In genomic region chr12:69446085-69446467, GRCm38 (mm10) we compare ENCODE assay signal across 8 mouse cellular contexts.
DNase-seq lines count a peak whose midpoint lies in the region; ATAC-seq lines count a peak whose summit lies in the region.

No protein-coding gene starts in this region.

- peak overlapping the region; percentile 49 for H3K4me2 ChIP-seq in heart, embryonic 14.5 days (ENCODE audit: low read length)
- H3K4me2 ChIP-seq in heart, embryonic 16.5 days (ENCODE audit: low read depth, low read length), result peak overlapping the region; percentile 53

- H3K27me3 ChIP-seq in heart, embryonic 14.5 days (ENCODE audit: control insufficient read depth, insufficient read depth, low read length), result no peaks in the 10 kb centered on the region
- H3K27me3 ChIP-seq in heart, embryonic 16.5 days (ENCODE audit: control insufficient read depth, insufficient read depth, low read length), result no peaks in the 10 kb centered on the region
- H3K27me3 ChIP-seq in midbrain, embryonic 10.5 days (ENCODE audit: low read depth, poor library complexity, severe bottlenecking), result no peaks in the 10 kb centered on the region

- H3K27ac ChIP-seq in heart, embryonic 14.5 days (replicated peaks in 1 of 2; ENCODE audit: control insufficient read depth in 1 of 2, insufficient read depth in 1 of 2, low read depth in 2 of 2, low read length in 2 of 2), result peak overlapping the region; percentile 36 to 66; a peak in 2 of 4 replicates
- peak overlapping the region; percentile 84 for H3K27ac ChIP-seq in heart, embryonic 16.5 days (ENCODE audit: low read length)
- peak overlapping the region; percentile 81 for H3K27ac ChIP-seq in midbrain, embryonic 10.5 days (replicated peaks)

- H3K4me1 ChIP-seq in heart, embryonic 14.5 days (ENCODE audit: control insufficient read depth in 2 of 2, insufficient read depth in 2 of 2, low read length in 2 of 2), result peaks cover 17% of the 10 kb centered on the region in 2 experiments
- peaks cover 20% of the 10 kb centered on the region for H3K4me1 ChIP-seq in heart, embryonic 16.5 days (ENCODE audit: control insufficient read depth, insufficient read depth, low read length)
- H3K4me1 ChIP-seq in midbrain, embryonic 10.5 days, result peaks cover 43% of the 10 kb centered on the region

- WGBS in heart, embryonic 14.5 days, result 52% methylated on average over 10 of the region's 10 CpGs
- 45% methylated on average over 10 of the region's 10 CpGs for WGBS in heart, embryonic 16.5 days
- 23% methylated on average over 10 of the region's 10 CpGs for WGBS in midbrain, embryonic 10.5 days

- peak overlapping the region; percentile 50; the same call in 1 of the 2 replicates for H3K9ac ChIP-seq in heart, embryonic 14.5 days (ENCODE audit: low read length)
- H3K9ac ChIP-seq in heart, embryonic 16.5 days (ENCODE audit: low read length), result peak overlapping the region; percentile 3; the same call in 1 of the 2 replicates

- ATAC-seq in heart, embryonic 14.5 days (ENCODE audit: insufficient number of reproducible peaks, insufficient read depth, low FRiP score, low read depth), result no peak
- peak; percentile 19 for ATAC-seq in activated CD4-positive, CD25-positive, alpha-beta regulatory T cell, adult 4 months
- ATAC-seq in heart, embryonic 16.5 days (replicated peaks; ENCODE audit: extremely low read depth, insufficient read depth, low FRiP score), result no peak
- no peak for ATAC-seq in megakaryocyte-erythroid progenitor cell, adult 5-6 weeks (replicated peaks; ENCODE audit: low FRiP score, low TSS enrichment, poor library complexity, severe bottlenecking)

- H3K4me3 ChIP-seq in heart, embryonic 14.5 days (ENCODE audit: control insufficient read depth in 1 of 2, insufficient read depth in 1 of 2, low read depth in 1 of 2, low read length in 2 of 2), result peak overlapping the region in 1 of 2 experiments; percentile 10; a peak in 1 of 4 replicates
- H3K4me3 ChIP-seq in heart, embryonic 16.5 days (ENCODE audit: low read length), result peak overlapping the region; percentile 1; the same call in 1 of the 2 replicates
- H3K4me3 ChIP-seq in midbrain, embryonic 10.5 days, result peak overlapping the region; percentile 33

- H3K9me3 ChIP-seq in heart, embryonic 14.5 days (ENCODE audit: control insufficient read depth, low read length), result no peaks in the 10 kb centered on the region
- H3K9me3 ChIP-seq in heart, embryonic 16.5 days (replicated peaks; ENCODE audit: control insufficient read depth, low read length), result peaks cover 3% of the 10 kb centered on the region; the same call in 1 of the 2 replicates
- no peaks in the 10 kb centered on the region for H3K9me3 ChIP-seq in midbrain, embryonic 10.5 days (replicated peaks)

- H3K36me3 ChIP-seq in heart, embryonic 14.5 days (ENCODE audit: control insufficient read depth, insufficient read depth, low read length), result no peaks in the 10 kb centered on the region
- no peaks in the 10 kb centered on the region for H3K36me3 ChIP-seq in heart, embryonic 16.5 days (ENCODE audit: control insufficient read depth, insufficient read depth)
- no peaks in the 10 kb centered on the region for H3K36me3 ChIP-seq in midbrain, embryonic 10.5 days

- no peak for DNase-seq in heart, adult 8-10 months (ENCODE audit: low spot score)
- DNase-seq in midbrain, embryonic 10.5 days (ENCODE audit: low spot score), result peak; percentile 42
- DNase-seq in right cerebral cortex, postnatal 4 days, result no peak
- DNase-seq in layer of hippocampus, adult 9-11 months, result no peak
